Comparison of ENCODE assay signal across 17 mouse cellular contexts in the genomic region with DNA sequence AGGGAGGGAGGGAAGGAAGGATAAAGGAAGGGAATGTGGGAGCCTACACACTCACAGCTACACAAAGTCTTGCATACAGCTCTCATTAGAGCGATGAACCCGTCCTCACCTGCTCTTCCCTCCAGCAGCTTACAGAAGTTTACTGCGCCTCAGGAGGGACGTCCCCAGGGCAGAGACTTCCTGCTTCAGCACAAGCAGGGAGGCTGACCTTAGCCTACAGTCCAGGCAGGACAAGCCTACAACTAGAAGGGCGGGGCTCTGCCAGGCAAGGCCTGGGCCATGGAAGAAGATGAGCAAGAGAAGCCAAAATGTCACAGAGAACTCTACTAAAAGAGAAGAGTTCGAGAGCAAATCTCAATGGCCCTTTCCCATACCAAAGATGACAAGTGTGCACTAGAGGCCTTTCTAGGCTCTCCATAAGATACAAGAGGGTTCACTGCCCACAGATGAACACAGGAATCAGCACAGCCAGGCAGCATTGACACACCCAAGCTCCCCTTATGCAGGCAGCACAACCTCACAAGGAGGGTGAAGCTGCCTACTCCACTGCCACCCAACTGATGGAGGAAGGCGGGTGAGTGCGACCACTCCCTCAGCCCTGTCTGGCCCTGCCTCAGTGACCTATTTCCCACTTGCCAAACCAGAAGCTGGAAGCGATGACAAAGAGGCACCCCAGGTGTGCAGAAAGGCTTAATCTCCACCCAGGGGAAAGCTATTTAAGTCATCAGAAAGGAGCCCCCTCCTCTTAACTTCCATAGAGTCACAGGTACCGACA. TPM values are rescaled to one million over a fixed set of nuclear protein-coding genes. Genes with fewer than 3 reads are reported as not detected.
DNase-seq lines count a peak whose midpoint lies in the region; ATAC-seq and TF ChIP-seq lines count a peak whose summit lies in the region.
"Had no signal": no experiment of that assay in that cellular context is flagged by ENCODE, and none has a peak within 500 bp of the region (broad histone marks: within the 10 kb centered on the region; RNA-seq: fewer than 3 reads in every experiment).

No protein-coding gene starts in this region.

- no peaks in the 10 kb centered on the region for H3K27me3 ChIP-seq in heart, adult 2 months (ENCODE audit: control insufficient read depth, insufficient read depth, low read length)
- H3K27me3 ChIP-seq in small intestine, adult 2 months (ENCODE audit: control insufficient read depth, insufficient read depth, low read length) = no peaks in the 10 kb centered on the region
- no peaks in the 10 kb centered on the region for H3K27me3 ChIP-seq in heart, embryonic 10.5 days (ENCODE audit: insufficient read depth, poor library complexity, severe bottlenecking)
- peaks cover 3% of the 10 kb centered on the region; the same call in 1 of the 2 replicates for H3K27me3 ChIP-seq in forebrain, embryonic 13.5 days

- no peak for TF ChIP-seq POLR2A in heart, adult 2 months (IDR thresholded peaks at IDR 0.05; ENCODE audit: insufficient read depth, low read depth, low read length)
- no peak for TF ChIP-seq POLR2A in small intestine, adult 2 months (IDR thresholded peaks at IDR 0.05; ENCODE audit: low read depth, low read length)

- intact Hi-C loops in heart, adult 2 months (cut with DNase I) = no loop called here

- H3K36me3 ChIP-seq in heart, adult 2 months (ENCODE audit: control insufficient read depth, insufficient read depth, low read length) = peaks cover 3% of the 10 kb centered on the region; the same call in 1 of the 2 replicates
- peaks cover 26% of the 10 kb centered on the region for H3K36me3 ChIP-seq in small intestine, adult 2 months (ENCODE audit: control insufficient read depth, insufficient read depth, low read length)
- 0 out of 2 replicates have a peak, but pooled peaks cover 6% of the 10 kb centered on the region for H3K36me3 ChIP-seq in heart, embryonic 10.5 days
- H3K36me3 ChIP-seq in forebrain, embryonic 13.5 days (ENCODE audit: poor library complexity, severe bottlenecking) = no peaks in the 10 kb centered on the region
- H3K36me3 ChIP-seq: midbrain, embryonic 12.5 days; neural tube, embryonic 13.5 days had no signal

- no peaks in the 10 kb centered on the region for H3K9me3 ChIP-seq in heart, embryonic 10.5 days
- no peaks in the 10 kb centered on the region for H3K9me3 ChIP-seq in forebrain, embryonic 13.5 days (replicated peaks)
- H3K9me3 ChIP-seq: midbrain, embryonic 12.5 days; neural tube, embryonic 13.5 days had no signal

- no peak for TF ChIP-seq CTCF in heart, adult 2 months (IDR thresholded peaks at IDR 0.05)
- TF ChIP-seq CTCF in small intestine, adult 2 months (IDR thresholded peaks at IDR 0.05; ENCODE audit: extremely low read depth, insufficient read length, insufficient replicate concordance, low read depth, low read length) = no peak

- peak; percentile 89 for DNase-seq in heart, adult 11 months
- DNase-seq in heart, adult 2 months = no peak
- DNase-seq in B cell, adult 2 months = peak; percentile 19 to 29
- DNase-seq in induced T-regulatory cell, adult 2 months (ENCODE audit: low read depth) = peak; percentile 50
- no peak for DNase-seq in retina, postnatal 1 day
- DNase-seq in heart, embryonic 10.5 days (ENCODE audit: low spot score) = no peak
- DNase-seq: cerebellum, adult 2 months; heart, postnatal 36 days; kidney, postnatal 4 days had no signal

- H3K4me3 ChIP-seq in heart, adult 2 months = no peak overlapping the region
- H3K4me3 ChIP-seq in small intestine, adult 2 months (ENCODE audit: low read depth, low read length) = no peak overlapping the region
- H3K4me3 ChIP-seq in heart, embryonic 10.5 days = no peak overlapping the region
- no peak overlapping the region for H3K4me3 ChIP-seq in forebrain, embryonic 13.5 days
- H3K4me3 ChIP-seq: midbrain, embryonic 12.5 days; neural tube, embryonic 13.5 days had no signal

- no peak overlapping the region for H3K4me2 ChIP-seq in forebrain, embryonic 13.5 days
- H3K4me2 ChIP-seq: liver, embryonic 11.5 days; midbrain, embryonic 12.5 days; neural tube, embryonic 13.5 days had no signal

- peaks cover 2% of the 10 kb centered on the region; the same call in 1 of the 2 replicates for H3K79me2 ChIP-seq in heart, adult 2 months (replicated peaks; ENCODE audit: control insufficient read depth, insufficient read depth, low read length)

- no peak for ATAC-seq in forebrain, embryonic 13.5 days
- ATAC-seq: forebrain, embryonic 16.5 days had no signal

- H3K4me1 ChIP-seq in heart, adult 2 months (ENCODE audit: control insufficient read depth, insufficient read depth, low read length) = peaks cover 9% of the 10 kb centered on the region
- H3K4me1 ChIP-seq in small intestine, adult 2 months (ENCODE audit: control insufficient read depth, insufficient read depth, insufficient read length, low read length) = peaks cover 26% of the 10 kb centered on the region
- H3K4me1 ChIP-seq in heart, embryonic 10.5 days = peaks cover 64% of the 10 kb centered on the region
- H3K4me1 ChIP-seq in forebrain, embryonic 13.5 days = peaks cover 28% of the 10 kb centered on the region

- 63% methylated on average over 10 of the region's 10 CpGs for WGBS in heart, adult 2 months
- WGBS in small intestine, adult 2 months = 34% methylated on average over 10 of the region's 10 CpGs
- 79% methylated on average over 10 of the region's 10 CpGs for WGBS in heart, embryonic 10.5 days
- 73% methylated on average over 10 of the region's 10 CpGs for WGBS in forebrain, embryonic 13.5 days

- H3K27ac ChIP-seq in heart, adult 2 months = no peak overlapping the region
- peak overlapping the region; percentile 48 for H3K27ac ChIP-seq in small intestine, adult 2 months (ENCODE audit: insufficient read depth, low read depth, low read length)
- no peak overlapping the region for H3K27ac ChIP-seq in heart, embryonic 10.5 days
- H3K27ac ChIP-seq in forebrain, embryonic 13.5 days = no peak overlapping the region
- H3K27ac ChIP-seq: midbrain, embryonic 12.5 days; neural tube, embryonic 13.5 days had no signal

- no peak for TF ChIP-seq EP300 in heart, adult 2 months (IDR thresholded peaks at IDR 0.05; ENCODE audit: insufficient read depth, low read depth, low read length)

- no peak overlapping the region for H3K9ac ChIP-seq in heart, adult 2 months (ENCODE audit: low read depth, low read length)
- no peak overlapping the region for H3K9ac ChIP-seq in forebrain, embryonic 13.5 days
- H3K9ac ChIP-seq: midbrain, embryonic 12.5 days; neural tube, embryonic 13.5 days had no signal

RNA-seq across cellular contexts. Expression of a gene that starts 5.2 kb away (rescaled TPM):
- total RNA-seq in heart, adult 2 months (2021) = 10 to 100 TPM; 14.1 to 14.9 TPM
- 19.7 and 33.9 TPM in 2 replicates for polyA plus RNA-seq in heart, adult 2 months (2012; rRNA removed)
- polyA plus RNA-seq in small intestine, adult 2 months (2012; rRNA removed) = 44.6 and 85.4 TPM in 2 replicates
- polyA plus RNA-seq in heart, embryonic 10.5 days (2016; fragmentation: Nextera tagmentation; extraction: Ambion mirVana) = 18.8 and 23.6 TPM in 2 replicates
- 6.2 and 6.9 TPM in 2 replicates for polyA plus RNA-seq in forebrain, embryonic 13.5 days (2015; fragmentation: Nextera tagmentation; extraction: Ambion mirVana)

RNA-seq across cellular contexts. Expression of a gene that starts 28.4 kb away (rescaled TPM):
- total RNA-seq in heart, adult 2 months (2021) = not detected
- polyA plus RNA-seq in heart, adult 2 months (2012; rRNA removed) = not detected in 2 replicates
- 0.08 and 0.11 TPM in 2 replicates for polyA plus RNA-seq in small intestine, adult 2 months (2012; rRNA removed)
- polyA plus RNA-seq in heart, embryonic 10.5 days (2016; fragmentation: Nextera tagmentation; extraction: Ambion mirVana) = not detected in 2 replicates
- 0.10 and 0.24 TPM in 2 replicates for polyA plus RNA-seq in forebrain, embryonic 13.5 days (2015; fragmentation: Nextera tagmentation; extraction: Ambion mirVana)
- total RNA-seq: gastrocnemius, adult 8-10 months; heart, postnatal 36 days; left cerebral cortex, postnatal 10 days had no signal
- polyA plus RNA-seq: cerebellum, adult 2 months; forebrain, embryonic 16.5 days; midbrain, embryonic 12.5 days; neural tube, embryonic 13.5 days had no signal

RNA-seq across cellular contexts. Expression of a gene that starts 47.8 kb away (rescaled TPM):
- total RNA-seq in heart, adult 2 months (2021) = 10 to 100 TPM; 36.1 to 37.2 TPM
- polyA plus RNA-seq in heart, adult 2 months (2012; rRNA removed) = 17.6 and 22.5 TPM in 2 replicates
- 11.3 and 19.2 TPM in 2 replicates for polyA plus RNA-seq in small intestine, adult 2 months (2012; rRNA removed)
- 87.9 and 92.0 TPM in 2 replicates for polyA plus RNA-seq in heart, embryonic 10.5 days (2016; fragmentation: Nextera tagmentation; extraction: Ambion mirVana)
- 125 and 136 TPM in 2 replicates for polyA plus RNA-seq in forebrain, embryonic 13.5 days (2015; fragmentation: Nextera tagmentation; extraction: Ambion mirVana)

Comparison
In these comparisons a context has a peak if more than half of its experiments do, and no peak if none do; other contexts are left out.
1. DNase-seq: peak in heart, adult 11 months (single experiment), B cell, adult 2 months (2 of 2) and induced T-regulatory cell, adult 2 months (single experiment); none in heart, adult 2 months (0 of 2), retina, postnatal 1 day (single experiment) and heart, embryonic 10.5 days (single experiment).